ENCODE assay signal across 16 mouse cellular contexts in genomic region chr9:63714572-63714971, GRCm38 (mm10).
"Had no signal": no experiment of that assay in that cellular context is flagged by ENCODE, and none has a peak within 500 bp of the region (broad histone marks: within the 10 kb centered on the region; RNA-seq: fewer than 3 reads in every experiment).

No protein-coding gene starts in this region.

- H3K9ac ChIP-seq: limb, embryonic 15.5 days; liver, embryonic 13.5 days; liver, postnatal 0 days; midbrain, embryonic 13.5 days; neural tube, embryonic 15.5 days had no signal

- ATAC-seq: liver, postnatal 0 days; lung, postnatal 0 days; midbrain, embryonic 13.5 days had no signal

- H3K27ac ChIP-seq: kidney, postnatal 0 days; limb, embryonic 15.5 days; liver, embryonic 13.5 days; midbrain, embryonic 13.5 days; neural tube, embryonic 15.5 days; stomach, postnatal 0 days had no signal

- H3K4me3 ChIP-seq: limb, embryonic 15.5 days; liver, embryonic 13.5 days; midbrain, embryonic 13.5 days; neural tube, embryonic 15.5 days had no signal

- H3K27me3 ChIP-seq: limb, embryonic 15.5 days; liver, embryonic 13.5 days; midbrain, embryonic 13.5 days; neural tube, embryonic 15.5 days had no signal

- H3K36me3 ChIP-seq: neural tube, embryonic 15.5 days had no signal

- DNase-seq: kidney, adult 8-10 months; kidney, postnatal 36 days; layer of hippocampus, adult 9-11 months; layer of hippocampus, postnatal 36 days; liver, embryonic 13.5 days; liver, postnatal 0 days; lung, postnatal 36 days; right cerebral cortex, postnatal 4 days; thymus, adult 18-20 months; thymus, postnatal 14 days had no signal

- H3K9me3 ChIP-seq: limb, embryonic 15.5 days; midbrain, embryonic 13.5 days; neural tube, embryonic 15.5 days had no signal

- H3K4me2 ChIP-seq: limb, embryonic 15.5 days; liver, embryonic 13.5 days; midbrain, embryonic 13.5 days; neural tube, embryonic 15.5 days had no signal
